Mouse (Mus musculus) kidney, postnatal 0 days (tissue): ENCODE data around the gene Adcy5. TPM values are rescaled to one million over a fixed set of nuclear protein-coding genes. Genes with fewer than 3 reads are reported as not detected.

ENCODE experiments used
- ATAC-seq: fragments of 200-750 bp; cut with Nextera tagmentation; replicated peaks from 2 replicates; pipeline ENCODE4 v1.8.0; 2017; ENCODE audit warnings: low read depth, moderate number of reproducible peaks, moderate TSS enrichment, moderate library complexity; ENCODE audit not compliant: low FRiP score
- DNase-seq: peaks from one replicate; pipeline ENCODE4 v3.0.0-alpha.2; 2016; ENCODE audit warnings: low spot score
- H3K27ac ChIP-seq: fragments of 300-500 bp; sonication (generic); 2 replicates; pipeline ENCODE4 v1.5.1; 2014; ENCODE audit warnings: mild to moderate bottlenecking
- H3K27me3 ChIP-seq: fragments of 300-500 bp; sonication (generic); 2 replicates; pipeline ENCODE4 v1.6.1; 2014; ENCODE audit warnings: low read length, mixed read lengths; ENCODE audit not compliant: insufficient read depth
- H3K36me3 ChIP-seq: fragments of 300-500 bp; sonication (generic); 2 replicates; pipeline ENCODE4 v1.6.1; 2014; ENCODE audit warnings: low read length, mixed read lengths; ENCODE audit not compliant: insufficient read depth
- H3K4me1 ChIP-seq: fragments of 300-500 bp; sonication (generic); replicated peaks from 2 replicates; pipeline ENCODE4 v1.6.1; 2014; ENCODE audit warnings: antibody characterized with exemption, low read length, mixed read lengths; ENCODE audit not compliant: insufficient read depth
- H3K4me2 ChIP-seq: fragments of 300-500 bp; sonication (generic); 2 replicates; pipeline ENCODE4 v1.6.1; 2014; ENCODE audit warnings: mild to moderate bottlenecking, low read length, moderate library complexity, mixed read lengths
- H3K4me3 ChIP-seq: fragments of 300-500 bp; sonication (generic); replicated peaks from 2 replicates; pipeline ENCODE4 v1.5.1; 2014; ENCODE audit warnings: low read depth, low read length
- H3K9ac ChIP-seq: fragments of 300-500 bp; sonication (generic); 2 replicates; pipeline ENCODE4 v1.6.1; 2014; ENCODE audit warnings: low read depth, low read length
- H3K9me3 ChIP-seq: fragments of 300-500 bp; sonication (generic); replicated peaks from 2 replicates; pipeline ENCODE4 v1.6.1; 2016; ENCODE audit warnings: low read length, inconsistent platforms, mixed read lengths
- CTCF ChIP-seq: IDR thresholded peaks from 2 replicates; pipeline ENCODE4 v1.5.1; 2016; ENCODE audit warnings: antibody characterized with exemption, low read depth, mild to moderate bottlenecking, moderate library complexity
- WGBS: fragments of 180-500 bp; shearing (Covaris S2); extraction: QIAGEN DNeasy Blood & Tissue Kit; methylation state at CpG from one replicate; pipeline ENCODE4 v1.1.7; 2014; 5-methylcytosine and 5-hydroxymethylcytosine counted together
- polyA plus RNA-seq: library from polyadenylated mRNA; unstranded; fragments of >200 nt; fragmentation: Nextera tagmentation; extraction: Ambion mirVana; gene quantifications from 2 replicates; pipeline ENCODE4 v1.2.1, GENCODE M21; 2015

Gene Adcy5
- polyA plus RNA-seq, 1 experiment from 2014 or later, result 0.63 TPM

DNA sequence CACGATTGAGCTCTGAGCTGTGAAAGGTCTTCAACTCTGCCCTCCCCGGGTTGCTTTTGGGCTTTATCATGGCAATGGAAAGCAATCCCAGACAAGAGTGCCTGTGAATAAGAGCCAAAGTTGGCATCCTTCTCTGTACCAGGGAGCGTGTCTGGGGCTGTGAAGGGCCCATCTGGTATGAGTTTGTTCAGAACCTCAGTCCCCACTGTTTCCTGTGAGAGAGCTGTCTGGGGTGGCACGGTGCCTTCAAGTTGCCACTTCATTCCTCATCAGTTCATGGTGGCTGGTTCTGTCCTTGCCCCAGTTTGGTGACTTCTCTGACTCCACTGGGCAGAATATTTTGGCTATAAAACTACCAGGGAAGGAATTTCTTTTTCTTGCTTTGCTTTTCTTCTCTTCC lies 33.4 kb downstream of the Adcy5 start:
- DNase-seq, result no peak
- no peaks in the 10 kb centered on the region for H3K27me3 ChIP-seq
- H3K9ac ChIP-seq, result no peak overlapping the region
- no peak overlapping the region for H3K27ac ChIP-seq
- H3K4me1 ChIP-seq, result no peaks in the 10 kb centered on the region
- no peaks in the 10 kb centered on the region for H3K36me3 ChIP-seq
- TF ChIP-seq CTCF, result no peak
- H3K4me3 ChIP-seq, result no peak overlapping the region
- ATAC-seq, result no peak
- H3K9me3 ChIP-seq, result no peaks in the 10 kb centered on the region
- no peak overlapping the region for H3K4me2 ChIP-seq
- WGBS, result 82% methylated on average over 4 of the region's 4 CpGs

DNA sequence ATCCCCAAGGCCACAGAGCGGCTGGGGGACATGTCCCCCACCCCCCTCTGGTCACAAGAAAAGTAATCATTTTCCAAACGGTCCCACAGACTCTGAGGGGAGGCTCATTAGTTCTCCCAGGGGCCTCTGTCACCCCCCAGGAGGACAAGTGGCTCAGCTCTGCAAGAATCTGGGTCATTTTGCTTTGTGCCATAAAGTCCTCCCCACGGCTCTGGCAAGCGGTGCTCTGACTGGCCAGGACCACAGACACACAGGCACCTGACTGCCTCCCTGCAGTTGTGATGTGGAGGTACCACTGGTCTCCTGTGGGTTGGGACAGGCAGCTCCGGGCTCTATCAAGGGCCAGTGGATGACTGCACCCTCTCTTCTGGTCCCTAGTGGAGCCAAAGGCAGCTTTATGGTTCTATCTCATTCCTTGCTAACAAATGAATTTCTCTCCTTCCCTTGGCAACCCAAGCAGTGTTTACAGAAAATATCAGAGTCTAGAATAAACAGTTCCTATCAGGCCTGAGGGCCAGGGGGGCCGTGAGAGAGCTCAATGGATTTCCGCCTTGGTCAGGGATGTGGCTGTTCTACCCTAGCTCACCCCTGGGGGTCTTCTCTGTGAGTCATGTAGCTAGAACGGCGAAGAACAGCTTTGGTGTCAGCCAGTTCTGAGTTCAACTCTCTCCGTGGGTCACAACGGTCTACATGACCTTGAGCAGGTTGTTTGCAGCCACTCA lies 34.9 kb downstream of the Adcy5 start:
- WGBS, result 69% methylated on average over 11 of the region's 11 CpGs
- Histone ChIP-seq H3K4me3 (no peak overlapping the region), H3K4me2 (no peak overlapping the region), H3K27me3 (no peaks in the 10 kb centered on the region), H3K27ac (no peak overlapping the region), H3K36me3 (no peaks in the 10 kb centered on the region), H3K9ac (no peak overlapping the region), H3K4me1 (no peaks in the 10 kb centered on the region), H3K9me3 (no peaks in the 10 kb centered on the region)
- no peak for ATAC-seq
- peak; percentile 29 for DNase-seq
- no peak for TF ChIP-seq CTCF

DNA sequence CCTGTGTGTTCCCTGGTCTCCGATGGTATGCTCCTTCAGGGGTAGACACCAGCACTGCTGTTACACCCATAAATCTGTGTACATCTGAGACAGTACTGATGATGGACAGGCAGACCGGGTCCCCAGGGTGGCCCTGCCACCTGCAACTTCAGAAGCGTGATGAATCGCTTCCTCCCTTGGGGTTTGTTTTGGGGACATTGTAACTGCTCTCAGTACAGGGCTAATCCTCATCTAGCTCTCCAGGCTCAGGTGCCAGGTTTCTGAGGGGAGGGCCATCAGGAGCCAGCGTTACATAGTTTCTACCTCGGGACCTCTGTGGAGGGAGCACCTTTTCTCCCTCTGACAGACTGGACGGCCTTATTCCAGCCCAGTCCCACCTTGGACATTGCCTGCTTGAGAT lies 36.1 kb downstream of the Adcy5 start:
- Histone ChIP-seq H3K9me3 (no peaks in the 10 kb centered on the region), H3K9ac (no peak overlapping the region), H3K4me1 (no peaks in the 10 kb centered on the region), H3K27ac (no peak overlapping the region), H3K36me3 (no peaks in the 10 kb centered on the region), H3K4me3 (no peak overlapping the region), H3K4me2 (no peak overlapping the region), H3K27me3 (no peaks in the 10 kb centered on the region)
- DNase-seq (no peak), ATAC-seq (no peak)
- no peak for TF ChIP-seq CTCF
- 51% methylated on average over 7 of the region's 7 CpGs for WGBS

DNA sequence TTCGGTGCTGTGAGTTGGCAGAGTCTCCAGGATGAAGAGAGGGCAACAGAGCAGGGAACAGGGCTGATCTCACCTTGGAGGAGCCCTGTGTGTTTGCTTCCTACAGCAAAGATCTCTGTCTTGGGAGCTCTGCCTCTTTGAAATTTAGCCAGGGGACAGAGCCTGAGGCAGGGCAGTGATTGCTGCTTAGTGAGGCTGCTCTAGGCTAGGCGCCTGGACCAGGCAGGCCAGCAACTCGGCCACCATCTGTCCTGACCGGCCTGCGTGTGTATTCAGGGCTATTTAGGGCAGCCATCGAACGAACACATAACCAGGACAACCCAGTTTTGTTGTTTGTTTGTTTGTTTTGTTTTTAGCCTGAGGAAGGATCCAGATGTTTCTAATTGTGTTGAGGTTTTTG lies 36.6 kb downstream of the Adcy5 start:
- ATAC-seq (no peak), DNase-seq (no peak)
- Histone ChIP-seq H3K4me3 (no peak overlapping the region), H3K36me3 (no peaks in the 10 kb centered on the region), H3K4me1 (no peaks in the 10 kb centered on the region), H3K9me3 (no peaks in the 10 kb centered on the region), H3K27me3 (no peaks in the 10 kb centered on the region), H3K27ac (no peak overlapping the region), H3K4me2 (no peak overlapping the region), H3K9ac (no peak overlapping the region)
- TF ChIP-seq CTCF, result no peak
- WGBS, result 67% methylated on average over 7 of the region's 7 CpGs

DNA sequence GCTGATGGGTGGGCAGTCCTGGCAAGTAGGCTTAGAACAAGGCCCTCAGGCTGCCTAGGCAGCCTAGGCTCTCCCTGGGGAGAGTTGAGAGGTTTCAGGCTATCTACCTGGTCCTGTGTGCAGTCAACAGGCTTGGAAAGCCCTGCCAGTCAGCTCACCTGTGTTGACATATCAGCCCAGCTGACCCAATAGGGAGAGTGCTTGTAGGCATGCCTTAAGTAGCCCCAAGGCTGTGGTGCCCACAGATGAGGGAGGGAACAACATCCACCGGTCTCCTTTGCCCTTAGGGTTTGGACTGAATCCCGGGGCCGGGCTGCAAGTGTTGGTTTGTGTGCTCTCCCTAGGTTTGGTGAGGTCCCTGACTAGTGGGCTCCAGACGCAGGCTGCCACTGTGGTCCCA lies 37.8 kb downstream of the Adcy5 start:
- WGBS, result 82% methylated on average over 4 of the region's 4 CpGs
- no peak for ATAC-seq

DNA sequence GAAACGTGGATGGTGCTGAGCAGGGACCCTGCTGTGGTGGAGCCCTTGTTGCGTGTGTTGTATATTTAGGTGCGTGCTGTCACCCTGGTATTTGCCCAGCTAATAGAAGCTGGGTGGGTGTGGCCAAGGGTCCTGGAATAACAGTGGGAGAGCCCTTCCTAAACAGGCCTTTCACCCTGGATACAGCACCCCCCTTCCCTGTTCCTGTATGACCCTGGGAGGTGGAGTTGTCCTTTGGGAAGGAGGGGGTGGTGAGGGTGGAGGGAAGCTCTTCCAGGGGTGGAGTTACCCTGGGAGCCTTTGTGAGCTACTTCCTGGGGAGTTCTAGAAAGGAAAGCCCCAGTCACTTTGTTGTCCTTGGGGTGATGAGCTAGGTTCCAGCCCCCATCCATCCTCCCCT lies 38.7 kb downstream of the Adcy5 start:
- no peaks in the 10 kb centered on the region for H3K9me3 ChIP-seq
- no peak overlapping the region for H3K4me3 ChIP-seq
- H3K4me1 ChIP-seq, result no peaks in the 10 kb centered on the region
- no peak overlapping the region for H3K27ac ChIP-seq
- no peak overlapping the region for H3K9ac ChIP-seq
- H3K27me3 ChIP-seq, result no peaks in the 10 kb centered on the region
- DNase-seq, result no peak
- 0 out of 2 replicates have a peak, but pooled peaks have one; percentile 27 for ATAC-seq
- no peaks in the 10 kb centered on the region for H3K36me3 ChIP-seq
- 47% methylated on average over 3 of the region's 3 CpGs for WGBS
- no peak for TF ChIP-seq CTCF
- H3K4me2 ChIP-seq, result no peak overlapping the region

More for the DNA sequence above, 37.8 kb downstream of the Adcy5 start:
- H3K9me3 ChIP-seq, result no peaks in the 10 kb centered on the region
- H3K4me3 ChIP-seq, result no peak overlapping the region
- no peaks in the 10 kb centered on the region for H3K27me3 ChIP-seq
- DNase-seq, result no peak
- no peaks in the 10 kb centered on the region for H3K4me1 ChIP-seq
- H3K36me3 ChIP-seq, result no peaks in the 10 kb centered on the region
- no peak overlapping the region for H3K9ac ChIP-seq
- H3K4me2 ChIP-seq, result no peak overlapping the region
- no peak overlapping the region for H3K27ac ChIP-seq
- TF ChIP-seq CTCF, result no peak
